Mouse (Mus musculus): Measurements from ENCODE around the gene Arl6ip1. TPM values are rescaled to one million over a fixed set of nuclear protein-coding genes. Genes with fewer than 3 reads are reported as not detected.
"Not testable (repeated sequence)": the region's sequence is repeated elsewhere in the genome, so short reads cannot be mapped to it uniquely, and the experiment has no call there.

Arl6ip1 gene
- polyA plus RNA-seq (2014; fragmentation: Nextera tagmentation; extraction: Ambion mirVana): 316 and 357 TPM in 2 replicates

GRCm38 (mm10) chr7:118129430-118130041 is at the start of gene Arl6ip1:
Gene Arl6ip1 (minus strand): TSS chr7:118129662.
- H3K36me3 ChIP-seq (ENCODE audit: control insufficient read depth, insufficient read depth, low read length): 0 out of 2 replicates have a peak, but pooled peaks cover 1% of the 10 kb centered on the region
- ATAC-seq (ENCODE audit: low read depth): peak; percentile 98
- no peaks in the 10 kb centered on the region for H3K9me3 ChIP-seq (ENCODE audit: control insufficient read depth, low read length)
- H3K27ac ChIP-seq (ENCODE audit: low read depth, low read length): peak within 1 kb of the TSS; percentile 76
- H3K27me3 ChIP-seq (ENCODE audit: control insufficient read depth, insufficient read depth, low read length): no peaks in the 10 kb centered on the region
- peak within 1 kb of the TSS; percentile 79 for H3K4me2 ChIP-seq (ENCODE audit: low read depth, low read length)
- H3K9ac ChIP-seq (replicated peaks; ENCODE audit: low read depth, low read length): peak within 1 kb of the TSS; percentile 69
- peak within 1 kb of the TSS; percentile 73 for H3K4me3 ChIP-seq (ENCODE audit: low read depth, low read length)
- peaks cover 15% of the 10 kb centered on the region for H3K4me1 ChIP-seq (ENCODE audit: control insufficient read depth, insufficient read depth, low read length)
- under 1% methylated on average over 39 of the region's 39 CpGs for WGBS

DNA sequence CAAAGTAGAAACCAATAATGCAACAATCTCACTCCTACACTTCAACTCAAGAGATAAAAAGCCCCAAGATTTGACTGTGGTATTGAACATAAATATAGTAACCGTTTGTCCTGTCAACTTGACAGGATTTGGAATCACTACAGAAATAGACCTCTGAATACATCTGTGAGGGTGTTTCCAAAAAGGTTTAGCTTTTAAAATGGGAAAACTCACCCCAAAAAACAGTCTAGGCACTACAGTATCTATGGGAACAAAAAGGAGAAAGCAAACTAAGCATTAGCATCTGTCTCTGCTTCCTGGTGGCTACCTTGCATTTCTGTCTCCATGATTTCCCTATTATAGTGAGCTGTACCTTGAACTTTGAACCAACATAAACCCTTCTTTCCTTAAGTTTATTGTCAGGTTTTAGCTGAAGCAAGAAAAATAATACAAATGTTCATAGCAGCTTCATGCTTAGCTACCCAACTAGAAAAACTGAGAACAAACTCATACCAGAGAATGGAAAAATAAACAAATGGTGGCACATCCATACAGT is 46.4 kb upstream of the Arl6ip1 start:
- Histone ChIP-seq H3K27ac (ENCODE audit: low read depth, low read length) (no peak overlapping the region), H3K27me3 (ENCODE audit: control insufficient read depth, insufficient read depth, low read length) (no peaks in the 10 kb centered on the region), H3K36me3 (ENCODE audit: control insufficient read depth, insufficient read depth, low read length) (peaks cover 36% of the 10 kb centered on the region), H3K9me3 (ENCODE audit: control insufficient read depth, low read length) (no peaks in the 10 kb centered on the region), H3K4me2 (ENCODE audit: low read depth, low read length) (no peak overlapping the region), H3K4me3 (ENCODE audit: low read depth, low read length) (no peak overlapping the region), H3K9ac (replicated peaks; ENCODE audit: low read depth, low read length) (no peak overlapping the region), H3K4me1 (ENCODE audit: control insufficient read depth, insufficient read depth, low read length) (no peaks in the 10 kb centered on the region)
- WGBS: 91% methylated on average over 1 of the region's 1 CpGs
- ATAC-seq (ENCODE audit: low read depth): no peak

- not testable (repeated sequence) for H3K4me2 ChIP-seq (ENCODE audit: low read depth, low read length); H3K9me3 ChIP-seq (ENCODE audit: control insufficient read depth, low read length); H3K4me1 ChIP-seq (ENCODE audit: control insufficient read depth, insufficient read depth, low read length); H3K9ac ChIP-seq (replicated peaks; ENCODE audit: low read depth, low read length); H3K4me3 ChIP-seq (ENCODE audit: low read depth, low read length); ATAC-seq (ENCODE audit: low read depth); H3K27me3 ChIP-seq (ENCODE audit: control insufficient read depth, insufficient read depth, low read length); H3K27ac ChIP-seq (ENCODE audit: low read depth, low read length)
- H3K36me3 ChIP-seq (ENCODE audit: control insufficient read depth, insufficient read depth, low read length): peaks cover 54% of the 10 kb centered on the region
- 91% methylated on average over 2 of the region's 2 CpGs for WGBS
Measured at GRCm38 (mm10) chr7:118170125-118170524, 40.7 kb upstream of the Arl6ip1 start.

- ATAC-seq (ENCODE audit: low read depth): no peak
- H3K4me3 ChIP-seq (ENCODE audit: low read depth, low read length): no peak overlapping the region
- peaks cover 42% of the 10 kb centered on the region for H3K36me3 ChIP-seq (ENCODE audit: control insufficient read depth, insufficient read depth, low read length)
- no peak overlapping the region for H3K27ac ChIP-seq (ENCODE audit: low read depth, low read length)
- no peak overlapping the region for H3K9ac ChIP-seq (replicated peaks; ENCODE audit: low read depth, low read length)
- H3K4me1 ChIP-seq (ENCODE audit: control insufficient read depth, insufficient read depth, low read length): no peaks in the 10 kb centered on the region
- H3K4me2 ChIP-seq (ENCODE audit: low read depth, low read length): no peak overlapping the region
- no peaks in the 10 kb centered on the region for H3K9me3 ChIP-seq (ENCODE audit: control insufficient read depth, low read length)
- WGBS: 78% methylated on average over 8 of the region's 8 CpGs
- H3K27me3 ChIP-seq (ENCODE audit: control insufficient read depth, insufficient read depth, low read length): no peaks in the 10 kb centered on the region
Measured at GRCm38 (mm10) chr7:118163006-118163405, 33.5 kb upstream of the Arl6ip1 start.

DNA sequence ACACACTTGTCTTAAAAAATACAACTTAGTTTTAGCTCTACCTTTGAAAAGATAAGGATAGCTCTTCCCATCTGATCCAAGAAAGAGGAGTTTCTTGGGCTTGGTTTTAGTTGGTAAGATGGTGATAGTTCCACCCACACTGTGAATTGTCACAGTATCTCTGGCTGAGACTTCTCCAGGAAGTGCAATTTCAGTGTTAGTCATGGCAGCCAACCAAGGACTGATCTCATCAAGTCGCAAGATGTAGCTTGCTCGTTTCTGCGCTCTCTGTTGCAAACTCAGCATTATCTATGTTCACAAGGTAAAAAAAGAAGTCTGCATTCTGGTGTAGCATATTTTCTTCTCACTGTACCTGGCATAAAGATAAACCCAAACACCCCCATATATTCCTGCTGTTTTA is 30.7 kb upstream of the Arl6ip1 start:
- Histone ChIP-seq H3K27ac (ENCODE audit: low read depth, low read length) (no peak overlapping the region), H3K4me1 (ENCODE audit: control insufficient read depth, insufficient read depth, low read length) (no peaks in the 10 kb centered on the region), H3K9me3 (ENCODE audit: control insufficient read depth, low read length) (no peaks in the 10 kb centered on the region), H3K4me2 (ENCODE audit: low read depth, low read length) (no peak overlapping the region), H3K27me3 (ENCODE audit: control insufficient read depth, insufficient read depth, low read length) (no peaks in the 10 kb centered on the region), H3K4me3 (ENCODE audit: low read depth, low read length) (no peak overlapping the region), H3K36me3 (ENCODE audit: control insufficient read depth, insufficient read depth, low read length) (peaks cover 36% of the 10 kb centered on the region), H3K9ac (replicated peaks; ENCODE audit: low read depth, low read length) (no peak overlapping the region)
- ATAC-seq (ENCODE audit: low read depth): no peak
- WGBS: 96% methylated on average over 3 of the region's 3 CpGs

- Histone ChIP-seq H3K27me3 (ENCODE audit: control insufficient read depth, insufficient read depth, low read length) (no peaks in the 10 kb centered on the region), H3K4me2 (ENCODE audit: low read depth, low read length) (no peak overlapping the region), H3K4me1 (ENCODE audit: control insufficient read depth, insufficient read depth, low read length) (no peaks in the 10 kb centered on the region), H3K9me3 (ENCODE audit: control insufficient read depth, low read length) (no peaks in the 10 kb centered on the region), H3K4me3 (ENCODE audit: low read depth, low read length) (no peak overlapping the region), H3K27ac (ENCODE audit: low read depth, low read length) (no peak overlapping the region), H3K36me3 (ENCODE audit: control insufficient read depth, insufficient read depth, low read length) (peaks cover 53% of the 10 kb centered on the region), H3K9ac (replicated peaks; ENCODE audit: low read depth, low read length) (no peak overlapping the region)
- ATAC-seq (ENCODE audit: low read depth): no peak
- WGBS: 93% methylated on average over 7 of the region's 7 CpGs
Measured at GRCm38 (mm10) chr7:118156461-118156860, 27.0 kb upstream of the Arl6ip1 start.

GRCm38 (mm10) chr7:118154150-118154549 is 24.7 kb upstream of the Arl6ip1 start:
- Histone ChIP-seq H3K4me3 (ENCODE audit: low read depth, low read length) (no peak overlapping the region), H3K4me1 (ENCODE audit: control insufficient read depth, insufficient read depth, low read length) (no peaks in the 10 kb centered on the region), H3K9ac (replicated peaks; ENCODE audit: low read depth, low read length) (no peak overlapping the region), H3K27me3 (ENCODE audit: control insufficient read depth, insufficient read depth, low read length) (no peaks in the 10 kb centered on the region), H3K36me3 (ENCODE audit: control insufficient read depth, insufficient read depth, low read length) (peaks cover 45% of the 10 kb centered on the region), H3K27ac (ENCODE audit: low read depth, low read length) (no peak overlapping the region), H3K9me3 (ENCODE audit: control insufficient read depth, low read length) (no peaks in the 10 kb centered on the region), H3K4me2 (ENCODE audit: low read depth, low read length) (no peak overlapping the region)
- WGBS: 96% methylated on average over 6 of the region's 6 CpGs
- ATAC-seq (ENCODE audit: low read depth): no peak

- Histone ChIP-seq H3K9ac (replicated peaks; ENCODE audit: low read depth, low read length) (no peak overlapping the region), H3K4me1 (ENCODE audit: control insufficient read depth, insufficient read depth, low read length) (no peaks in the 10 kb centered on the region), H3K9me3 (ENCODE audit: control insufficient read depth, low read length) (no peaks in the 10 kb centered on the region), H3K27me3 (ENCODE audit: control insufficient read depth, insufficient read depth, low read length) (no peaks in the 10 kb centered on the region), H3K4me3 (ENCODE audit: low read depth, low read length) (no peak overlapping the region), H3K4me2 (ENCODE audit: low read depth, low read length) (no peak overlapping the region), H3K27ac (ENCODE audit: low read depth, low read length) (no peak overlapping the region), H3K36me3 (ENCODE audit: control insufficient read depth, insufficient read depth, low read length) (peaks cover 57% of the 10 kb centered on the region)
- WGBS: 88% methylated on average over 3 of the region's 3 CpGs
- ATAC-seq (ENCODE audit: low read depth): no peak
Measured at GRCm38 (mm10) chr7:118143602-118144001, 14.1 kb upstream of the Arl6ip1 start.

- 95% methylated on average over 4 of the region's 4 CpGs for WGBS
- Histone ChIP-seq H3K27ac (ENCODE audit: low read depth, low read length) (no peak overlapping the region), H3K9me3 (ENCODE audit: control insufficient read depth, low read length) (no peaks in the 10 kb centered on the region), H3K36me3 (ENCODE audit: control insufficient read depth, insufficient read depth, low read length) (peaks cover 54% of the 10 kb centered on the region), H3K9ac (replicated peaks; ENCODE audit: low read depth, low read length) (no peak overlapping the region), H3K4me1 (ENCODE audit: control insufficient read depth, insufficient read depth, low read length) (no peaks in the 10 kb centered on the region), H3K4me3 (ENCODE audit: low read depth, low read length) (no peak overlapping the region), H3K27me3 (ENCODE audit: control insufficient read depth, insufficient read depth, low read length) (no peaks in the 10 kb centered on the region), H3K4me2 (ENCODE audit: low read depth, low read length) (no peak overlapping the region)
- no peak for ATAC-seq (ENCODE audit: low read depth)
Measured at GRCm38 (mm10) chr7:118143123-118143522, 13.7 kb upstream of the Arl6ip1 start.
